Mouse (Mus musculus) heart, postnatal 25 days (tissue): ENCODE measurements at regions not wholly inside any gene's neighbourhood (a gene's known extent, or its start where the extent isn't known, plus 50 kb on each side); places are given as distances from the start of the nearest gene placed in this dataset.
"Not testable (repeated sequence)": the region's sequence is repeated elsewhere in the genome, so short reads cannot be mapped to it uniquely, and the experiment has no call there.

Source experiments
- DNase-seq: peaks from one replicate; pipeline ENCODE4 v3.0.0; 2022; ENCODE audit warnings: low spot score
- intact Hi-C: fragments of 180-260 bp; cut with DNase I; formaldehyde crosslinking; loops from one replicate; pipeline ENCODE4 v1.15.1; 2025

GRCm38 (mm10) chr2:17900202-17900601 lies 96.6 kb downstream of the H2al2a start:
- DNase-seq: no peak
- intact Hi-C loops: no loop called here

GRCm38 (mm10) chr2:17898780-17899179 lies 98.0 kb downstream of the H2al2a start:
- no peak for DNase-seq
- intact Hi-C loops: no loop called here

GRCm38 (mm10) chr2:17896036-17896435 lies 100.7 kb downstream of the H2al2a start:
- intact Hi-C loops: no loop called here
- DNase-seq: no peak

GRCm38 (mm10) chr2:17892661-17893060 lies 104.1 kb downstream of the H2al2a start:
- DNase-seq, intact Hi-C loops: not testable (repeated sequence)

GRCm38 (mm10) chr2:17887699-17888098 lies 109.1 kb downstream of the H2al2a start:
- DNase-seq: no peak
- intact Hi-C loops: no loop called here

GRCm38 (mm10) chr2:17882389-17882788 lies 114.4 kb downstream of the H2al2a start:
- DNase-seq: no peak
- intact Hi-C loops: no loop called here

- DNase-seq: no peak
- intact Hi-C loops: no loop called here
Measured at GRCm38 (mm10) chr2:17880800-17881717, 115.7 kb downstream of the H2al2a start.

GRCm38 (mm10) chr2:17877901-17878300 lies 118.9 kb downstream of the H2al2a start:
- DNase-seq: no peak
- intact Hi-C loops: no loop called here

GRCm38 (mm10) chr2:17876942-17877341 lies 119.8 kb downstream of the H2al2a start:
- intact Hi-C loops: no loop called here
- no peak for DNase-seq

- DNase-seq: no peak
- intact Hi-C loops: no loop called here
Measured at GRCm38 (mm10) chr2:17876155-17876554, 120.6 kb downstream of the H2al2a start.

- intact Hi-C loops: no loop called here
- no peak for DNase-seq
Measured at GRCm38 (mm10) chr2:17870562-17870961, 126.2 kb downstream of the H2al2a start.

- no peak for DNase-seq
- intact Hi-C loops: no loop called here
Measured at GRCm38 (mm10) chr2:17868145-17868544, 128.6 kb downstream of the H2al2a start.

GRCm38 (mm10) chr2:17867341-17867740 lies 129.4 kb downstream of the H2al2a start:
- intact Hi-C loops: no loop called here
- DNase-seq: no peak

GRCm38 (mm10) chr2:17861765-17862495 lies 130.7 kb upstream of the Nebl start:
- no peak for DNase-seq
- intact Hi-C loops: no loop called here

GRCm38 (mm10) chr2:17860922-17861559 lies 129.8 kb upstream of the Nebl start:
- intact Hi-C loops: no loop called here

GRCm38 (mm10) chr2:17859234-17859633 lies 128.0 kb upstream of the Nebl start:
- intact Hi-C loops: loop anchor here (5.0 kb wide), 1 partner anchor 168 kb away; no protein-coding TSS in a partner anchor
- no peak for DNase-seq

More at GRCm38 (mm10) chr2:17860922-17861559, 129.8 kb upstream of the Nebl start:
- DNase-seq: no peak

GRCm38 (mm10) chr2:17858326-17858725 lies 127.1 kb upstream of the Nebl start:
- DNase-seq: no peak

GRCm38 (mm10) chr2:17855566-17856264 lies 124.5 kb upstream of the Nebl start:
- DNase-seq: no peak
- intact Hi-C loops: loop anchor here (5.0 kb wide), 1 partner anchor 172 kb away; no protein-coding TSS in a partner anchor

More at GRCm38 (mm10) chr2:17858326-17858725, 127.1 kb upstream of the Nebl start:
- intact Hi-C loops: loop anchor here (5.0 kb wide), 1 partner anchor 169 kb away; no protein-coding TSS in a partner anchor

- DNase-seq: no peak
- intact Hi-C loops: loop anchor here (5.0 kb wide), 1 partner anchor 348 kb away; no protein-coding TSS in a partner anchor
Measured at GRCm38 (mm10) chr2:17854088-17854487, 122.8 kb upstream of the Nebl start.
